Mouse (Mus musculus): ENCODE results near the gene Aagab.

DNA sequence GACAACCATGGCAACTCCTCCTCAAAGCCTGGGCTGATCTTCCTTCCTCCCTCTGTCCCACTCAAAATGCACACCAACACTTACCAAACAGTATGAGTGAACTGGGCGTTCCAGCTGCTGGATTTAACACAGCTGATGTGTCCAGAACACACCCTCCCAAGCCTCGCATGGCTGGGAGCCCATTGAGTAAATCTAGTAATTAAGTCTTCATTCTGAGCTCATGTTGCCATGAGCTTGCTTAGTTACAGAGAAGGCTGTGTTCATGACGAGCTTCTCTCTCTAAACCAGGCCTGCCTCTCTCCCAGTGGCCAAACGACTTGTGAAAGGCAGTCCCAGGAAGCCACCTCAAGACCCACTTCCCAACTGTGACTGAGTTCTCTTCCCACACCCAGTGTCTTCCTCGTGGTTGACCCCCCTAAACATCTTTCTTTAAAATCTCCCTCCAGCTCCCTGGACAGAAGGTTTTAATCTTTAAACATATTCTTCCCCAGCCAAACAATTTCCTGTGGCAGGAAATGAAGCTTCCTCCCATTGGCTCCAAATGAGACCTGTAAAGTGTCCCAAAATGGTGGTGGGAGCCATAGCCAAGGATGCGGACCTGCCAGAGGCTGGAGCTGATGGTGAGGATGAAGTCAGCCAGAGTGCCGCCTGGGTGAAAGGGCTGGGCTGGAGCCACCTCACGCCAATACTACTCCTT is 70.5 kb downstream of the Aagab start:
- no peak for TF ChIP-seq CTCF (IDR thresholded peaks at IDR 0.05; ENCODE audit: low read depth)
- no peak for TF ChIP-seq EP300 (IDR thresholded peaks at IDR 0.05; ENCODE audit: low read depth)
